Mouse (Mus musculus) large intestine, adult 2 months (tissue): ENCODE measurements around the gene Sh3tc1. TPM values are rescaled to one million over a fixed set of nuclear protein-coding genes. Genes with fewer than 3 reads are reported as not detected.

Experiments used
- DNase-seq: peaks from one replicate; pipeline ENCODE4 v3.0.0-alpha.2; 2012; ENCODE audit warnings: low read depth, low spot score
- WGBS: fragments of 180-500 bp; shearing (Covaris S2); methylation state at CpG from one replicate; pipeline ENCODE4 v1.1.7; 2018; 5-methylcytosine and 5-hydroxymethylcytosine counted together
- polyA plus RNA-seq: library from polyadenylated mRNA; depleted of rRNA; stranded (reverse); fragments of >200 nt; gene quantifications from 2 replicates; pipeline ENCODE4 v1.2.3, GENCODE M21; 2012

The Sh3tc1 gene
- polyA plus RNA-seq, 1 experiment, result 6.7 TPM

DNA sequence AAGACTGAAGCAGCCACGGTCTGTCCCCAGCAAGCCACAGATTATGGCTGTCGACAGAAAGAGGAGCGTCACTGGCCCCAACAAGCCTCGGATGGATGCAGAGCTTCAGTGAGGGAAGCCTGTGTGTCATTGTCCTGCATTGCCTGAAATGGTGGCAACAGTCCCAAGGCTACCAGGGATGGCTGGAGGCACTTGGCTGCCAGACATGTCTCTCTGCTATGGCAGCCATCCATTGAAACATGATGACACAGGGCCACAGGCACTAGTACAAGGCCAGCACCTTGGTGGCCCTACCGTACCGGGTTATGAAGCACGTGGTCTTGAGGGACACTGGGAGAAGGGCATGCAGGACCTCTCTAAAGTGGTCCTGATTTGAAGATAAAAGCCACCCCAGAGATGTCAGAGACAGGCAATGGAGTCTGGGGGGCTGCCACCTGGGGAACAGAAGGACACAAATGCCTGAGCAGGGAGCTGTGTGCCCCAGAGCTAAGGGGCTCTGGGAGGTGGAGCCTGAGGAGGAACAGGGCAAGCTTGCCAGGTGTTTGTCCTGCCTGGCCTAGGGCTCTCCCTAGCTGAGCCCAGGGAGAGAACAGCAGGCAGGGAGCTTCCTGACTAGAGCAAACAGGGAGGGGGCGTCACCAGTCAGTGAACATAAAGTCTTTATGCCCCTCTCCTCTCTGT lies 49.2 kb downstream of the Sh3tc1 start:
- DNase-seq, result no peak
- 79% methylated on average over 8 of the region's 8 CpGs for WGBS

DNA sequence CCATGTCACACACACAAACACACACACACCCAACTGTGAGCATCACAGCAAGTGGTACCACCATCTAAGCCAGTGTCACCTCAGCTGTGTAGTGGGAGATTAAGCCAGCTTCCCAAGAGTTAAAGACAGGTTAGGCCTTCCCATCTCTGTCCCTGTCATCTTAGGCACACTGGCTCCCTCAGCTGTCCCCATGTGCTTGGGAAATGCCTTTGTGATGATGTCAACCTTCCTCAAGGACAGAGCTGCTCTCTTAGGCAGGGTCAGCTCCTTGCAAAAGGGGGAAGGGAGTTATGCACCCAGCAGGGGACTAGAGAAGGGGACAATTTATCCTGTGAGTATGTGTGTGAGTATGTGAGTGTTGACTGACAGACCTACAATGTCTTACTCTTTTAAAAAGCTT lies 50.4 kb downstream of the Sh3tc1 start:
- no peak for DNase-seq

DNA sequence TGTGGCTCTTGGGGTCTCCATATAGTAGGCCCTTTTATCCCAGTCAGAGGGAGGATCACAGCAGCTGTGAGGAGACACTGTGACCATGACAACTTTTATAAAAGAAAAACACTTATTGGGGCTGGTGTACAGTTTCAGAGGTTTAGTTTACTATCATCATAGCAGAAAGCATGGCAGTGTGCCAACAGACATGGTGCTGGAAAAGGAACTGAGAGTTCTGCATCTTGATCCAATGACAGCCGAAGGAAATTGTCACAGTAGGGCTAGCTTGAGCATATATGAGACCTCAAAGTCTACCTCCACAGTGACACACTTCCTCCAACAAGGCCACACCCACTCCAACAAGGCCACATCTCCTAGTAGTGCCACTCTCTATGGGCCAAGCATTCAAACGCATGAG lies 50.9 kb downstream of the Sh3tc1 start:
- no peak for DNase-seq
- WGBS, result 68% methylated on average over 2 of the region's 2 CpGs

DNA sequence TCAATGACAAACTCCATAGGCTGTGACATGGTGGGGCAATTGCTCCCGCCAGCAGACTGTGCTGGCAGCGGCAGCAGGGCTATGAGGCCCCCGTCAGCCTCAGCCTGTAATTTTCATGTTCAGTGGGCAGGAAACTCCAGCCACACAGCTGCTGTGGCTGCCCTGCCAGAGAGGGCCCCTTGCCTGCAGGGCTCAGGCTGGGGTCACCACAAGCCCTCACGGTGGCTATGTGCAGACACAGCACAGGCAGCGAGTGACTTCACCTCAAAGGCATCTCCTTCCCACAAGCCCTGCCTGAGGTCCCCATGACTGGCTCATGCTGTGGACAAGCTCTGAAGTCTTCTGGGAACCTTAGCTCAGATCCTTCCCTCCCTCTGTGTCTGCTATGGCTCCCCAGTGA lies 52.7 kb downstream of the Sh3tc1 start:
- no peak for DNase-seq
- WGBS, result 58% methylated on average over 5 of the region's 5 CpGs

DNA sequence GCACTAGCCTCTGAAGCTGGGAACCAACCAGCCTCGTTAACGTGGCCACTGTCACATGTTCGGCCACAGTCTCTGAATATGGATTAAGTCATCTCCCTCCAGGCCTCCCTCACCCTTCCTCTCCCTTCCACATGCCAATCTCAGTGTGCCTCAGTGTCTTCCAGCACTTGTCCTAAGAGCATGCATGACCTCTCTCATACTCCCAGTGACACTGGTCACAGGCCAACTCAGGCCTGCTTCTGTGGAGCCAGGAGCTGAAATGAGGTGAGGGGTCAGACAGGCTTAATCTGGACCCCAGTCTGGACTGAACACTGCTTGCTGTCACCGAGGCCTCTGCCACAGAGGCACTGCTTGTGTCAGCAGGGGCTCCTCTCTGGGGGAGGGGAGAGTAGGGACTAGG lies 53.5 kb downstream of the Sh3tc1 start:
- DNase-seq, result no peak
- WGBS, result 85% methylated on average over 4 of the region's 4 CpGs

DNA sequence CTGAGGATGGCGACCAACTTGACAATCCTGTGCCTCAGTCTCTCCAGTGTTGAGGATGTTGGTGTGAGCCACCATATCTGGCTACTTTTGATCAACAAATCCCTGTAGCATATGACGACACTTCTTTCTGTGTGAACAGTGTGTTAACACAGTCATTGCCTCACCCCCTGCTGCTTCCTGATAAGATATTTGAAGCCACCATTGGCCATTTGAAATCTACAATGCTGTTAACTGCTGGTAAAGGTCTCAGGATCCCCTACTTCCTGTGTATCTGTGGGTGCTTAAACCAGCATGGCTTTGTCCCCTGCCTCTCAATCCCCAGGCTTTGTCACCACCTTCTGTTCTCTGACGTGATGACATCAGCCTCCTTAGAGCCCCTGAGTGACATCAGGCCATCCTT lies 54.7 kb downstream of the Sh3tc1 start:
- WGBS, result 53% methylated on average over 3 of the region's 3 CpGs
- DNase-seq, result no peak

DNA sequence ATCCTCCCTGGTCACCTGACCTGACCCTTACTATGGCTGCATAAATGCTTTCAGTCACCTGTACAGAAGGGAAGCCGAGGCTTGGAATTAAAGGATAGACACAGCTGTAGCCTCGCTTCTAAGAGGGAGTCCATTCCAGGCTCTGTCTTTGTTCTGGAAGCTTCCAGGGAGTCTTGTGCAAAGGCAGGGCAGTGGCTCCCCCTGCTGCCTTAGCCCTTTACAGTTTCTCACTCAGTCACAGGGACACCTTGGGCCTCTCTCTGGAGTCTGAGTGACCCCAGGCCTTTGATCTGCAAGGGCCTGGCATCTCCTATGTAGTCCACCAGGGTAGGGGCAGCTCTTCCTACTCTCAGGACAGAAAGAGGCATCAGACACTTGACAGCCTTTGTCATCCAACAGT lies 58.8 kb downstream of the Sh3tc1 start:
- WGBS, result 47% methylated on average over 2 of the region's 2 CpGs
- DNase-seq, result no peak

DNA sequence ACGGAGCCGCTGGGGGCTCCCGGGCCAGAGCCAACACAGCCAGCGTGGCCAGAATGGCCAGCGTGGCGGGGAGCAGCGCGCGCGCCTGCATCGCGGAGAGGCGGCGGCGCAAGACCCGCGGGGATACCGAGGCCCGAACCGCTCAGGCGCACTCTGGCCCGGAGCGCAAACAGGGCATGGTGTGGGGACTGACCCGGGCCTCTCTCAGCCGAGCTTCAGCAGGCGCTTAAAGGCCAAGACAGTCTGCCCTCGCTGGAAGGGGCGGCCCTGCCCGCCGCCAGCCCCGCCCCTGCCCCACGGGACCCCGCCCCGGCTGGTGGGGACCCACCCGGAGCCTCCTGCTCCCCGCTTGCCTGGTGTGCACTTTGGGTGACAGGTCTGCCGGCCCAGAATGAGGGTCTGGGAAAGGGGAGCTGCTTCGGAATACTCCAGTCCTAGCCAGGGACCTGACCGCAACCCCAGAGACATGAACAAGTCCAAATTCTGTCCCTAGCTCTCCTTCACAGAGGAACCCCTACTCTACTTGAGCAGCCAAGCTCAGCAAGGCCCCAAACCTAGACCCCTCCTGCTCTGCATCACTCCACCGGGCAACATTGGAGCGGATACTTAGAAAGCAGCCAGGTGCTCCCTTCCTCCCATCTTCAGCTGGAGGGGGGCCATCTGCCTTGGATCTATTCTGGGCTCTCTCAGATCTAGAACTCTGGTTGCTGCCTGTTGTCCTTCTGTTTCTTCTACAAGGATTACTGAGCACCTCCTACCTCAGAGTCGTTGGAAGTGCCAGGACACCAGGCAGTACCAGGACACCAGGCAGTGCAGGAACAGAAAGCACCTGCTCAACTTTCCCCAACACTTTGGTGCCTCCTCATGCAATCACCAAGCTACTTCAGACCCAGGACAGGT lies 60.3 kb downstream of the Sh3tc1 start, which contains the start of gene Htra3:
Gene Htra3 (minus strand): TSS at position 527 of the 900 bp plus-strand sequence.
- DNase-seq, result no peak
- 15% methylated on average over 42 of the region's 42 CpGs for WGBS

DNA sequence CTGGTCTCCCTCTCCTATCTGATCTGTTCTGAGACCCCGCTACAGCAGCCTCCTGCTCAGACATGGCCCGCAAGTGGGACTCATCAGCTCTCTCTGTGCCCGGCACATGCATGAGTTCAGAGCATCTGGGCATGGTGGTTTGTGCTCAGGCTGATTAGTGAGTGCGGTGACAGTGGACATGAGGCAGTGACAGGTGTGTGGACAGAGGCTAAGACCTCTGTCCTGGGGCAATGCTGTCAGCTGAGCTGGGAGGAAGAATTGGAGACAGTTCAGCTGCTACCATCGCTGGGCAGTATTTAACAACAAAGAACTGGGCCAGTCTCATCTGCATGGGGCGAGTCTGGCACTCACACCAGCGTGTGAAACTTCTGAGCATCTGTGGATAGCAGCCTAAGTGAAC lies 62.8 kb downstream of the Sh3tc1 start:
- WGBS, result 89% methylated on average over 7 of the region's 7 CpGs
- no peak for DNase-seq

DNA sequence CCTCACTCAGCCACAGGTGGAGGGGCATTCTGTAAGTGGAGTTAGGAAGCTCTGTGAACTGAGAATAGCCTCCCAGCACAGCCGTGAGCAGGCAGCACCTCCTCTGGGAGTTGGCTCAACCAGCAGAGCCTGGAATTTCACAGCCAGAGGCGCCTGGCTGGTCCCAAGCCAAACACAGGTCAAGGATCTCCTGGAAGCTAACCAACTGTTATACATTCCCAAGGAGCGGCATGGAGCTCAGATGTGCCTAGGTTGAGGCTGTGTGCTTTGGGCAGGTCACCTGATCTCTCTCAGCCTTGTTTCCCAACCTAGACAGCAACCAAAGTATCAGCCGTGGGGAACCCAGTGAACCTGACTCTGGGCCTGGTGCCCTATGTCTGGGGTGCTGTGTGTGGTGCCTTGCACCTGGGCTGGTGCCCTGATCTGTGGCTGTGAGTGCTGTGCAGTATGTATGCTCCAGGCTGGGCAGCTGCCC lies 65.7 kb downstream of the Sh3tc1 start:
- WGBS, result 19% methylated on average over 4 of the region's 4 CpGs
- peak; percentile 58 for DNase-seq

DNA sequence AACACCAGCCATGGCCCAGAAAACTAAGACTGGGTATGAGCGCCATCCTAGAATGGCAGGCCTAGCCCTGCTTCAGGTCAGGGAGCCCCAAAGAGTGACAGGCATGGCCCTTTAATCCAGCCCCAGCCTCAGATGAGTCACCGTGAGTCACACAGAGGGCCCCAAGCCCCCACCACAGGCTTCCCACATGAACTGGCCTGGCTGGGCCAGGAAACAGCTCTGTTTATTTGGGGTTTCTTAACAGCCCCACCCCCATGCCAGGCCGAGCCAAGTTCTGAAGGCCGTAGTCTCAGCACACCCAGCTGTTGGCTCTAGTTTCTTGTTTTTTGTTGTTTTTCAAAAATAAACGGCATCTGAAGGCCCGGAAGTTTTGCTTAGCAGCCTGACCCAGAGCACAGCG lies 66.7 kb downstream of the Sh3tc1 start:
- peak; percentile 33 for DNase-seq
- 14% methylated on average over 7 of the region's 7 CpGs for WGBS

DNA sequence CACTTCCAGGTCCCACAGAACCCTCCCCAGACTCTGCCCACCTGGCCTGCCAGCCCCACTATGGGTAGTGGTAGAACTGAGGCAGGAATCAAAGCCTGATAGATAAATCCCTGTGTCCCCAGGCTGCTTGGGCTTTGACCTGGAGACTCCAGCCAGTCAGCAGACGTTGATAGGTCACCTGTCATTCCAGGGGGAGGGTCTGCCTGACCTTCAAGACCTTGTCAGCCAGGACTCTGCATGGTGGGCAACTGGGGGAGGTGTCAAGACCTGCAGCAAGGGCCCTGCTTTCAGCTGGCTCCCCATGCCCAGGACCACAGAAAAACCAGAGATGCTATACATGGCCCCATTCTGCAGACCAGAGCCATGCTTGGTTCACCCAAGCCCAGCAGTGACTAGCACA lies 67.2 kb downstream of the Sh3tc1 start:
- WGBS, result 81% methylated on average over 1 of the region's 1 CpGs
- DNase-seq, result no peak

DNA sequence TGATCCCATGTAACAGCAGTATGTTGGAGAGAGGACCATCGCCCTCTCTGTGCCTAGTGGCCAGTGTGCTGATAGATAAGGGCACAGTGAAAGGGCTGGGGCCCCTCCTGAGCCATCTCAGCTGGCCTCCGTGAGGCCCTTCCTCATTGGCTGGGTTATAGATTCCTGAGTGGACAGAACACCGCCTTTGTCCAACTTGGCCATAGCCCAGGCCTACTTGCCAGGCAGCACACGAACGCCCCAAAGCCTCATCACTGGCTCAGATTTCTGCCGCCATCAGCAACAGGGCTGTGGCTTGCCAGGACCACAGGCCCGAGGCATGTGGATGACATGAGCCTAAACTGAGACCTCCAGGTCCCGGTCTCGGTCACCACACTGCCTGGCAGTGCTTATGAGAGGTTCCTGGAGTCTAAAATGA lies 68.3 kb downstream of the Sh3tc1 start:
- 50% methylated on average over 9 of the region's 9 CpGs for WGBS
- DNase-seq, result no peak

DNA sequence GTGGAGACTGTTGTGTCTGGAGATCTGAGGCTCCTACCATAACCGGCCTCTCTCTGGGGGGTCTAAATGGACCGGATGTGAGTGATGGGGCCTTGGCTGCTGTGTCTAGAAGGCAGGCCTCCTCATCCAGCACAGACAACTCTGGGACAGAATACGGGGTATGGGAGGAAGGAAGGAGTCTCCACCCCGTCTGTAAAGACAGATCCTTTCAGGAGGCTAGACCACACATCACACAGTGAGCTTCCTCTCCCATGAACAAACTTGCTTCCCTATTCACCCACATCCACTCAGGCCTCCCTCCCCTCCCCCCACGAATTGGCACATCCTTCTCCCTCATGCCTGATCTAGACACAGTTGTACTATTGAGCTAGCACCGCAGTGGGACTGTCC lies 69.4 kb downstream of the Sh3tc1 start:
- no peak for DNase-seq
- 59% methylated on average over 6 of the region's 6 CpGs for WGBS

DNA sequence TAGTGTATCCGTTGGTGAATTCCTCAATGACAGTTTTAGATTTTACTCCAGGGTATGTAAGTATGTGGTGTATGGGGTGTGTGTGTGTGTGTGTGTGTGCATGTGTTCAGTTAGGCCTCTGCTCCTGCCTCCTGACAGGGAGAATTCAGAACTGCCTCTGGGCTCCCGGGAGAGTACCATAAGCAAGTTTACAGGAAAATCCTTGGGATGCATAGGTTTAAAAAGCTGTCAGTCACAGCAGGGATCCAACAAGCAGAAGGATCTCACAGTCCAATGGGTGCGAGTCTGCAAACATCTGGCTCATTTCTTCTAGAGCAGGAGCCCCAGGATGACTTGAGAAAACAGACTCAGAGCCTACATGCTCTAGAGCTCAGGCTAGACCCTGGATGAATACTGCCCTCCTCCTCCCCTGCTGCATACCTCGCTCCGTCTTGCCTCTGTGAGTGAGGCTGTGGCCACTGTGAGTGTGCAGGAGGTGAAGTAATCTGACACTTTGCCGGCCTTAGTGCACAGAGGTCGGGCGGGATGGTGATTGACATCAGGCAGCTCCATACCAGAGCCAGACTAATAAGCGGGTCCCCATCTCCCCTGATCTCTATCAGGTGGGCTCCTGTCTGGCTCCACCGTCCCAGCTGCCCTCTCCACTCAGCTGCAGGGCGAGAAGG lies 69.9 kb downstream of the Sh3tc1 start:
- DNase-seq, result no peak
- 66% methylated on average over 11 of the region's 11 CpGs for WGBS

DNA sequence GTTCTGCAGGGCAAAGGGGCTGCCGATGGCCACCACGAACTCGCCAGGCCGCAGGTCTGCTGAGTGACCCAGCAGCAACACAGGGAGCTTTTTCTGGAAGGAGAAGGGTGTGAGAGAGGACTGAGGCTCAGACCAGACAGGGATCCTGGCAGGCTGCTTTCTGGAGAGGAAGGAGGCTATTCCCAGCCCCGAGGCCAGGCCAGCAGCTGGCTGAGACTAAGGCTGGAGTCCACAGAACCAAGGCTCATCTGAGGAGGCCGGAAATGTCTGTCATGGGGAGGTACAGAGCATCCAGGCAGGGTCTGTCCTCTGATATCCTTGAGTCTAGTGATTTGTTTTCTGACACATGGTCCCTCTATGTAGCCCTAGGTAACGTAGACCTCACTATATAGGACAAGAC lies 73.6 kb downstream of the Sh3tc1 start:
- 90% methylated on average over 7 of the region's 7 CpGs for WGBS
- no peak for DNase-seq

DNA sequence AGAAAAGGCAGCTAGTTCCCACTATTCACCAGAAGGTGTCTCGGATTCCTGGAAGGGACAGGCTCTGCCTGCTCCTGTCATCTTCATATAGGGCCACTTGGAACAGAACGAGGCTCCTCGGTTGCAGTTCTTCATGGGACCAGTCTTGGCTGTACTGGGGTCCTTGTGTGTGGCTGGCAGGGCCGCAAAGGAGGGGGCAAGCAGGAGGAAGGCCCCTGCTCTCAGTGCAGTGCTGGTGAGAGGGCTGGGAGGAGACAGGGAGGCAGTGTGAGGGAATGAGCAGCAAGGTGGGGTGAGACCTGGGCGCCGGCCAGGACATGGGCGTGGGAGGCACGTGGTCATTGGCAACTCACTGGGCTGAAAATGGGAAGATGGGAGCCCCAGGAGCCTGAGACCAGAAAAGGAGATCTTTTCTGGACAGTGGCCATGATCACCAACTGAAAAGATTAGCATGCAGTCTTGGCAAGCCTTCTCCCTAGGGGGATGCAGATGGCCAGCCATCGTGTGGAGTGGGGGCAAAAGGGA lies 77.7 kb downstream of the Sh3tc1 start:
- DNase-seq, result no peak
- WGBS, result 43% methylated on average over 9 of the region's 9 CpGs

DNA sequence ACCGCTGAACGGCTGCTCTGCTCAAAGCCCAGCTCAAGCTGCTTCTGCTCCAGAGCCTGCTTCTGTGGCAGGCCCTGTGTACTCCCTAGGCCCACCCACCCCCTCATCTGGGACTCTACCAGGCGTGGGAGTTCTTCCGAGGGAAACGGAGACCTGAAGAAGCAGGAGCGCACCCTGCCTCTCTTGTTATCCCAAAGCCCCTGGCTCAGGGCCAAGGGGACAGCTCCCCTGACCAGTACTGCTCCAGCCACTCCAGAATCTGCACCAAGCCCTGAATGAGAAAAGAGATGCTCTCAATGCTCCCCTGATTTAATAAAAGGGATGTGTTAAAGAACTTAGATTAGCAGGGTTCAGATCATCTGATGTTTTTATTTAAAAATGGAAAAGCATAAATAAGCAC lies 78.6 kb downstream of the Sh3tc1 start:
- DNase-seq, result no peak
- 73% methylated on average over 6 of the region's 6 CpGs for WGBS

DNA sequence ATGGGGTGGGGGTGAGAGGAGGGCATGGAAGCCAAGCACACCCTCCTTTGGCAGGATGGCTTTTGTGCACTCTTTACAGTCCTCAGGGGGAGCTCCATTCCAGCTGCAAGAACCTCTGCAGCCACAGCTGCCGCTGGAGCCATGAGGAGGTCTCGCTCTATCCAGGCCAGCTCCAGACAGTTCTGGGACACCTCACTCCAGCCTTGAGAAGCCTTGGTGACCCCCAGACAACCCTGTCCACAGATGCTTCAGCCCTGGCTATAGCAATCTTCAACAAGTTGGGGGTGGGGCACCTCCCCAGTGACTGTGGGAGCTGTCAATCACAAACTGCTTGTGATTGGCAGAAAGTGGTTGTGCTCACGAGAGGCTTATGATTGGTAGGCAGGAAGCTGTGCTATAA lies 80.3 kb downstream of the Sh3tc1 start:
- 53% methylated on average over 3 of the region's 3 CpGs for WGBS
- DNase-seq, result no peak

DNA sequence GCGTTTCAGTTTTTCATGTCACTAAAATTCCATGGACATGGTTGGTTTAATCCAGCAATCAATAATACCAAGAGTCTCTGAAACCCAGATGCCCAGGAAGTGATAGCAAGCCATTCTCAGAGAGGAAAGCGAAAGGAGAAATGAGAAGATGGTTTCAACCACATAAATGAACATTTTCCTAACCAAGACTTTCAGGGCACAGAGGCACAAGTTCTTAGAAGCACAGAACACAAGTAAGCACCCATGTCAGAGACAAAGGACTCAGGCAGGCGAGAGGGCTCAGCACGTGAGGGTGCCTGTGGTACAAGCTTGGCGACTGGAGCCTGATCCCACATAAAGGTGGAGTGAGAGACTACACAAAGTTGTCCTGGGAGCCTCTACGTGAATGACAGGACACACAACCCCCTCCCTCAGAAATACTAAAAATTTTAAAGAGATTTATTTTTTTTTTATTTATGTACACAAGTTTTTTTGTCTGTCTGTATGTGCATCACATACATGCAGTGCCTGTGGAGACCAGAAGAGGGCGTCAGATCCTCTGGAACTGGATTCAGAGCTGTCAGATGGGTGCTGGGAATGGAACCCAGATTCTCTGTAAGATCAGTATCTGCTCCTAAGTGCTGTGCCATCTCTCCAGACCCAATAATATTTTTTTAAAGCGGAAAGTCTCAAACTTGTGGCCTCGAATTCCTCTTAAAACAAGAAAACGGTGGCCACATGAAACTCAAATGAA lies 83.9 kb downstream of the Sh3tc1 start:
- 88% methylated on average over 10 of the region's 10 CpGs for whole genome bisulfite sequencing
- no peak for DNase-seq
